Mouse (Mus musculus): ENCODE measurements around the gene Kif4. TPM values are rescaled to one million over a fixed set of nuclear protein-coding genes. Genes with fewer than 3 reads are reported as not detected.
A peak's percentile ranks its signal among the peaks of the same experiment; 100 is the strongest.

Gene Kif4
- total and polyA plus RNA-seq, 2 experiments, result 0.02 to 0.37 TPM

DNA sequence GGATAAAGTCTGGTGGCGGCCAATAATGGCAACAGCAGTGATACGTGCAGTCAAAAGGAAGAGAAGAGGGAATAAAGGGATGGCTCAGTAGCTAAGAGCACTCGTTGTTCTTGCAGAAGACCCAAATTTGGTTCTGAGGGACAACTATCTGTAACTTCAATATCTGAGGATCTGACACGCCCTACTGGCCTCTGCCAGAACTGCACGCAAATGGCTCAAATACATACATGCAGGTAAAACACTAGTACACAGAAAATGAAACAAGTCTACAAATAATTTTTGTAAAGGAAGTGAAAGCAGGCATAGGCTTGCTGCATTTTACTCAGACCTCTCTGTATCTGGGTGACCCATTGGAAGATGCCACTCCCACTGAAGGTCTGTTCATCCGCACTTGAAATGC, 140.3 kb downstream of the Kif4 start:
- H3K27ac ChIP-seq (replicated peaks; ENCODE audit: insufficient read depth, low read depth, low read length), result no peak overlapping the region
- no peaks in the 10 kb centered on the region for H3K27me3 ChIP-seq (ENCODE audit: control insufficient read depth, insufficient read depth, low read length)
- 0 out of 2 replicates have a peak, but pooled peaks cover 2% of the 10 kb centered on the region for H3K4me1 ChIP-seq (ENCODE audit: control insufficient read depth, insufficient read depth, low read length)
- H3K9ac ChIP-seq (ENCODE audit: low read depth, low read length), result no peak overlapping the region
- no peaks in the 10 kb centered on the region for H3K36me3 ChIP-seq (ENCODE audit: control insufficient read depth, insufficient read depth, low read length)
- WGBS, result 83% methylated on average over 6 of the region's 6 CpGs
- TF ChIP-seq CTCF (IDR thresholded peaks at IDR 0.05; ENCODE audit: low read depth, low read length) (no peak; the same call in 1 of the 2 replicates), POLR2A (IDR thresholded peaks at IDR 0.05; ENCODE audit: extremely low read depth, insufficient read depth, low read length) (no peak)
- no peak for DNase-seq (ENCODE audit: extremely low read depth, low read depth, low spot score)
- no peaks in the 10 kb centered on the region for H3K79me2 ChIP-seq (ENCODE audit: control insufficient read depth, insufficient read depth, low read length)
- no peak overlapping the region for H3K4me3 ChIP-seq (ENCODE audit: insufficient read depth, low read depth, low read length)

DNA sequence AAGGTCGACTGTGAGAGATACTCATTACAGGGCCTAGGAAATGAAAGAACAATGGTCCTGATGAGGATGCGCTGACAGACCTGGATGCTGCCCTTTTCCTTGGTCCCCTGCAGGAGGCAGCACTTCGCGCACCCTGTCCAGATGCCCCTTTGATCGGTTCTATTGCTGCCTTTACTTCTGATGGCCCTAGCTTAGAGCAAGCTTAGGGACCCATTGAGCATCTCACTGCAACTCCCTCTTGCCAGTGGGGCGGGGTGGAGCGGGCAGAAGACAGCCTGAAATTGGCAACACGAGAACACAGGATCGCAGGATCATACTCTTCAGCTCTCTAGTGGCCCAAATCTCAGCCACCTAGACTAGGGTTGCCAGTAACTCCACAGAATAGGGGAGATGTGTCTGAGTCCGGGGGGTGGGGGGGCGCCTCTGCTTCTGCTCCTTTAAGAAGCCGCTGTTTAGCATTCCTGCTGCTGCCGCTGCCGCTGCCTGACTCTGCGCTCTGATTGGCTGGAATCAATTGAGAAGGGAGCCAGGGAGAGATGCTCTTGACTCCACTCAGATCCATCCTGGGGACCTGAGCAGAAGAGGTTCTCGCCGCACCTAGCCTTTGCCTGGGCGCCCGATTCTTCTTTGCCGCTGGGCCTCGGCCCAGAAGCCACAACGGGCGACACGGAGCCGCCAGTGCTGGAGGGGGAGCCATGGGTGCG, 141.8 kb downstream of the Kif4 start, which contains the start of gene Dlg3:
Gene Dlg3 (plus strand): TSS at position 542 of the 704 bp plus-strand sequence.
- Histone ChIP-seq H3K27ac (replicated peaks; ENCODE audit: insufficient read depth, low read depth, low read length) (no peak within 1 kb of the TSS), H3K9ac (ENCODE audit: low read depth, low read length) (no peak within 1 kb of the TSS), H3K79me2 (ENCODE audit: control insufficient read depth, insufficient read depth, low read length) (no peaks in the 10 kb centered on the region), H3K36me3 (ENCODE audit: control insufficient read depth, insufficient read depth, low read length) (no peaks in the 10 kb centered on the region), H3K27me3 (ENCODE audit: control insufficient read depth, insufficient read depth, low read length) (no peaks in the 10 kb centered on the region), H3K4me3 (ENCODE audit: insufficient read depth, low read depth, low read length) (peak within 1 kb of the TSS; percentile 17; the same call in 1 of the 2 replicates), H3K4me1 (ENCODE audit: control insufficient read depth, insufficient read depth, low read length) (0 out of 2 replicates have a peak, but pooled peaks cover 2% of the 10 kb centered on the region)
- TF ChIP-seq POLR2A (IDR thresholded peaks at IDR 0.05; ENCODE audit: extremely low read depth, insufficient read depth, low read length), result no peak
- TF ChIP-seq CTCF (IDR thresholded peaks at IDR 0.05; ENCODE audit: low read depth, low read length), result peak; percentile 48
- 2% methylated on average over 25 of the region's 26 CpGs for WGBS
- no peak for DNase-seq (ENCODE audit: extremely low read depth, low read depth, low spot score)

DNA sequence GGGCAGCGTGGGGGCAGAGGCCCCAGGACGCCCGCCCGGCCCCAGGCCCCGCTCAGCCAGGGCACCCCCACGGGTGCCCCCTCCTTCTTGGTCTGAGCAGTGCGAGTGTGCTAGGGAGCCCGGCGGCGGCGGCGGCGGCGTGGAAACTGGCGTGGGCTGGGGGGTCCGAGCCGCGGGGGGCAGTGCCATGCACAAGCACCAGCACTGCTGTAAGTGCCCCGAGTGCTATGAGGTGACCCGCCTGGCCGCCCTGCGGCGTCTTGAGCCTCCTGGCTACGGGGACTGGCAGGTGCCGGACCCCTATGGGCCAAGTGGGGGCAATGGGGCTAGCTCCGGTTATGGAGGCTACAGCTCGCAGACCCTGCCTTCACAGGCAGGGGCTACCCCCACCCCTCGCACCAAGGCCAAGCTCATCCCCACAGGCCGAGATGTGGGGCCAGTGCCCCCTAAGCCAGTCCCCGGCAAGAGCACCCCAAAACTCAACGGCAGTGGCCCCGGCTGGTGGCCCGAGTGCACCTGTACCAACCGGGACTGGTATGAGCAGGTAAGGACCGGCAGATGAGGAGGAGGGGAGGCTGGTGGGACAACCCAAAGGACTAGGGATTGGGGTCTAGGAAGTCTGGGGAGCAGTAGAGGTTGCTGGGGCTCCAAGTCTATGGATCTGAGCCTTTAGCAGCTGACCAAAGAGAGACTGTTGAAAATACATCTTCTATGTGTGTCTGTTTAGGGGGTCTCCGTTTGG, 142.5 kb downstream of the Kif4 start:
- TF ChIP-seq CTCF (IDR thresholded peaks at IDR 0.05; ENCODE audit: low read depth, low read length) (no peak), POLR2A (IDR thresholded peaks at IDR 0.05; ENCODE audit: extremely low read depth, insufficient read depth, low read length) (no peak)
- H3K4me3 ChIP-seq (ENCODE audit: insufficient read depth, low read depth, low read length), result no peak overlapping the region
- H3K79me2 ChIP-seq (ENCODE audit: control insufficient read depth, insufficient read depth, low read length), result no peaks in the 10 kb centered on the region
- H3K27me3 ChIP-seq (ENCODE audit: control insufficient read depth, insufficient read depth, low read length), result no peaks in the 10 kb centered on the region
- H3K27ac ChIP-seq (replicated peaks; ENCODE audit: insufficient read depth, low read depth, low read length), result no peak overlapping the region
- WGBS, result 20% methylated on average over 23 of the region's 36 CpGs
- no peak for DNase-seq (ENCODE audit: extremely low read depth, low read depth, low spot score)
- no peaks in the 10 kb centered on the region for H3K36me3 ChIP-seq (ENCODE audit: control insufficient read depth, insufficient read depth, low read length)
- 0 out of 2 replicates have a peak, but pooled peaks cover 2% of the 10 kb centered on the region for H3K4me1 ChIP-seq (ENCODE audit: control insufficient read depth, insufficient read depth, low read length)
- no peak overlapping the region for H3K9ac ChIP-seq (ENCODE audit: low read depth, low read length)

DNA sequence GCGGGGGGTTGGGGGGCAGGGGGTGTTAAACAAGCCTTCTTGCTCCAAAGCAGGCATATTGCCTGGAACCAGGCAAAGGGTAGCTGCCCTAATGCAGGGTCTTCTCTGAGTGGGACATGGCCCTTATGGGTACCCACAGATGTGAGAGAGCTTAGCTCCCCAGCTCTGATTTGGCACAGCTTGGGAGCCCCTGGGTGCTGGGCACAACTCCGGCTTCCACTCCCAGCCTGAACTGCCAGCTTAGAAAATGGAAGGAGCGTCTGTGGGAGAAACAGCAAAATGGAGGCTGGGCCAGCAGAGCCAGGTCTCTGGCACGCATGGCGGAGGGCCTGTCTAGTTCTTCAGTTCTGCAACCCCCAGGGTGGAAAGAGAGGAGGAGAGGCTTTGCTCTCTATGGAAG, 143.7 kb downstream of the Kif4 start:
- H3K4me1 ChIP-seq (ENCODE audit: control insufficient read depth, insufficient read depth, low read length), result 0 out of 2 replicates have a peak, but pooled peaks cover 2% of the 10 kb centered on the region
- no peaks in the 10 kb centered on the region for H3K79me2 ChIP-seq (ENCODE audit: control insufficient read depth, insufficient read depth, low read length)
- no peak for TF ChIP-seq POLR2A (IDR thresholded peaks at IDR 0.05; ENCODE audit: extremely low read depth, insufficient read depth, low read length)
- TF ChIP-seq CTCF (IDR thresholded peaks at IDR 0.05; ENCODE audit: low read depth, low read length), result no peak
- no peak overlapping the region for H3K27ac ChIP-seq (replicated peaks; ENCODE audit: insufficient read depth, low read depth, low read length)
- H3K9ac ChIP-seq (ENCODE audit: low read depth, low read length), result no peak overlapping the region
- H3K4me3 ChIP-seq (ENCODE audit: insufficient read depth, low read depth, low read length), result no peak overlapping the region
- no peaks in the 10 kb centered on the region for H3K27me3 ChIP-seq (ENCODE audit: control insufficient read depth, insufficient read depth, low read length)
- WGBS, result 87% methylated on average over 3 of the region's 5 CpGs
- DNase-seq (ENCODE audit: extremely low read depth, low read depth, low spot score), result no peak
- H3K36me3 ChIP-seq (ENCODE audit: control insufficient read depth, insufficient read depth, low read length), result no peaks in the 10 kb centered on the region

DNA sequence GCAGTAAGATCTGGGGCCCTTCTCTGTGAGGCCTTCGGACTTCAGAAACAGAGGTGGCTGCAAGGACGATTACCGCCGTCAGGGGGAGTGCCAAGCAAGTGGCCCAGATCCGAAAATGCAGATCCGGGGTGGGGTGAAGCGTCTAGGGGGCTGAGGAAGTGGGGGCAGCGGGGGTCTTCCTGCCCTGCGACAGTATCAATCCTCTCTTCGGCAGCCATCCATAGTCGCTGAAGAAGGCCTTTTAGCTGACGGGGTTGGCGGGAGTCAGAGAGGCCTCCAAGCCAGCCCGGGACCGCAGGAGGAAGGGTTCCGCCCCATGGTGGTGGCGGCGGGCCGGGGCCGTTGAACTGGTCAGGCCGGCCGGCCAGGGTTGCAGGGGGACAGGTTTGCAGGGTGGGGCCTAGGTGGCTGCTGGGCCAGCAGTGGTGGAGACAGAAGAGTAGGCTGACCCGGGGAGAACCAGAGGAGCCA, 148.8 kb downstream of the Kif4 start:
- WGBS, result under 1% methylated on average over 23 of the region's 23 CpGs
- peak overlapping the region; percentile 77 for H3K4me3 ChIP-seq (ENCODE audit: insufficient read depth, low read depth, low read length)
- H3K36me3 ChIP-seq (ENCODE audit: control insufficient read depth, insufficient read depth, low read length), result no peaks in the 10 kb centered on the region
- no peaks in the 10 kb centered on the region for H3K27me3 ChIP-seq (ENCODE audit: control insufficient read depth, insufficient read depth, low read length)
- H3K27ac ChIP-seq (replicated peaks; ENCODE audit: insufficient read depth, low read depth, low read length), result no peak overlapping the region
- DNase-seq (ENCODE audit: extremely low read depth, low read depth, low spot score), result peak; percentile 39
- H3K9ac ChIP-seq (ENCODE audit: low read depth, low read length), result peak overlapping the region; percentile 72
- peak; percentile 79 for TF ChIP-seq CTCF (IDR thresholded peaks at IDR 0.05; ENCODE audit: low read depth, low read length)
- TF ChIP-seq POLR2A (IDR thresholded peaks at IDR 0.05; ENCODE audit: extremely low read depth, insufficient read depth, low read length), result no peak
- H3K79me2 ChIP-seq (ENCODE audit: control insufficient read depth, insufficient read depth, low read length), result peaks cover 3% of the 10 kb centered on the region; the same call in 1 of the 2 replicates
- peaks cover 4% of the 10 kb centered on the region for H3K4me1 ChIP-seq (ENCODE audit: control insufficient read depth, insufficient read depth, low read length)
